Mouse (Mus musculus) hindbrain, postnatal 0 days (tissue): ENCODE data around the gene Car5a. TPM values are rescaled to one million over a fixed set of nuclear protein-coding genes. Genes with fewer than 3 reads are reported as not detected.

ENCODE experiments used
- ATAC-seq: fragments of 200-750 bp; cut with Nextera tagmentation; 2 replicates; pipeline ENCODE4 v1.8.0; 2017; ENCODE audit warnings: mild to moderate bottlenecking, moderate TSS enrichment, moderate library complexity
- DNase-seq: peaks from one replicate; pipeline ENCODE4 v3.0.0-alpha.2; 2015; ENCODE audit warnings: low spot score
- H3K27ac ChIP-seq: fragments of 300-500 bp; sonication (generic); 2 replicates; pipeline ENCODE4 v1.5.1; 2014; ENCODE audit warnings: mild to moderate bottlenecking
- H3K27me3 ChIP-seq: fragments of 300-500 bp; sonication (generic); 2 replicates; pipeline ENCODE4 v1.6.1; 2014; ENCODE audit warnings: low read length, mixed read lengths; ENCODE audit not compliant: insufficient read depth
- H3K36me3 ChIP-seq: fragments of 300-500 bp; sonication (generic); 2 replicates; pipeline ENCODE4 v1.6.1; 2014; ENCODE audit warnings: low read length, mixed read lengths; ENCODE audit not compliant: insufficient read depth
- H3K4me1 ChIP-seq: fragments of 300-500 bp; sonication (generic); 2 replicates; pipeline ENCODE4 v1.6.1; 2014; ENCODE audit warnings: antibody characterized with exemption, low read length, mixed read lengths; ENCODE audit not compliant: insufficient read depth
- H3K4me2 ChIP-seq: fragments of 300-500 bp; sonication (generic); 2 replicates; pipeline ENCODE4 v1.6.1; 2014; ENCODE audit warnings: low read depth, mild to moderate bottlenecking, low read length, moderate library complexity, mixed read lengths
- H3K4me3 ChIP-seq: fragments of 300-500 bp; sonication (generic); 2 replicates; pipeline ENCODE4 v1.5.1; 2014; ENCODE audit warnings: low read length
- H3K9ac ChIP-seq: fragments of 300-500 bp; sonication (generic); replicated peaks from 2 replicates; pipeline ENCODE4 v1.6.1; 2014; ENCODE audit warnings: mild to moderate bottlenecking, low read length, moderate library complexity, mixed read lengths
- H3K9me3 ChIP-seq: fragments of 300-500 bp; sonication (generic); 2 replicates; pipeline ENCODE4 v1.6.1; 2016; ENCODE audit warnings: low read length, mixed read lengths
- CTCF ChIP-seq: IDR thresholded peaks from 2 replicates; pipeline ENCODE4 v1.5.1; 2016; ENCODE audit warnings: antibody characterized with exemption, control low read depth, low read depth
- whole genome bisulfite sequencing: fragments of 180-500 bp; shearing (Covaris S2); extraction: QIAGEN DNeasy Blood & Tissue Kit; methylation state at CpG from one replicate; pipeline ENCODE4 v1.1.7; 2014; 5-methylcytosine and 5-hydroxymethylcytosine counted together
- polyA plus RNA-seq: library from polyadenylated mRNA; unstranded; fragments of >200 nt; fragmentation: Nextera tagmentation; extraction: Ambion mirVana; gene quantifications from 2 replicates; pipeline ENCODE4 v1.2.1, GENCODE M21; 2015
- total RNA-seq: library from RNA; depleted of rRNA; stranded (reverse); fragments of >200 nt; gene quantifications from 2 replicates; pipeline ENCODE4 v1.2.3, GENCODE M21; 2014

The Car5a gene
- total and polyA plus RNA-seq, 2 experiments from 2014 or later, result 0.23 to 0.42 TPM

DNA sequence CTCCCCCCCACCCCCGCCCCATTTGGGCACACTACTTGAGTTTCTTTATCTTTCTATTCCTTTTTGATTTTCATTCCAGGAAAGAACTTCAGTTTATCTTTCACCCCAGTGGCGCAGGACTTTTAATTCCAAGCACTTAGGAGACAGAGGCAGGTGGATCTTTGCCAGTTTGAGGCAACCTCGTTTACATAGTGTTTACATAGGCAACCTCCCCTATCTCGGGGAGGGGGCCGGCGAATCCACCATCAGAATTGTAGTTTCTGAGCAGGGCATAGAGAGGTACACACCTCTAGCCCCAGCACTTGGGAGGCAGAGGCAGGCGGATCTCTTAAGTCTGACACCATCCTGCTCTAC, 6.9 kb upstream of the Car5a start:
- WGBS, result 32% methylated on average over 7 of the region's 7 CpGs
- no peak for ATAC-seq
- H3K27ac ChIP-seq, result peak overlapping the region; percentile 99
- peaks cover 28% of the 10 kb centered on the region for H3K4me1 ChIP-seq
- H3K9ac ChIP-seq, result peak overlapping the region; percentile 99
- H3K9me3 ChIP-seq, result no peaks in the 10 kb centered on the region
- TF ChIP-seq CTCF, result no peak
- DNase-seq, result no peak
- H3K4me2 ChIP-seq, result peak overlapping the region; percentile 84
- H3K36me3 ChIP-seq, result no peaks in the 10 kb centered on the region
- H3K27me3 ChIP-seq, result no peaks in the 10 kb centered on the region
- H3K4me3 ChIP-seq, result peak overlapping the region; percentile 85

GRCm38 (mm10) chr8:121950749-121951655, 6.3 kb upstream of the Car5a start:
- H3K4me2 ChIP-seq, result peak overlapping the region; percentile 84
- no peak; the same call in 1 of the 2 replicates for TF ChIP-seq CTCF
- H3K4me1 ChIP-seq, result peaks cover 28% of the 10 kb centered on the region
- H3K36me3 ChIP-seq, result no peaks in the 10 kb centered on the region
- peak overlapping the region; percentile 85 for H3K4me3 ChIP-seq
- H3K9me3 ChIP-seq, result no peaks in the 10 kb centered on the region
- H3K27ac ChIP-seq, result peak overlapping the region; percentile 99
- ATAC-seq (peak; percentile 8; the same call in 1 of the 2 replicates), DNase-seq (peak; percentile 74)
- no peaks in the 10 kb centered on the region for H3K27me3 ChIP-seq
- WGBS, result 1% methylated on average over 54 of the region's 97 CpGs
- peak overlapping the region; percentile 99 for H3K9ac ChIP-seq

- no peaks in the 10 kb centered on the region for H3K27me3 ChIP-seq
- H3K4me2 ChIP-seq, result peak overlapping the region; percentile 84
- DNase-seq, result peak; percentile 100
- H3K4me1 ChIP-seq, result peaks cover 28% of the 10 kb centered on the region
- peak; percentile 8; the same call in 1 of the 2 replicates for TF ChIP-seq CTCF
- no peaks in the 10 kb centered on the region for H3K9me3 ChIP-seq
- peak overlapping the region; percentile 99 for H3K9ac ChIP-seq
- WGBS, result under 1% methylated on average over 53 of the region's 66 CpGs
- ATAC-seq, result peak; percentile 95
- no peaks in the 10 kb centered on the region for H3K36me3 ChIP-seq
- peak overlapping the region; percentile 99 for H3K27ac ChIP-seq
- peak overlapping the region; percentile 85 for H3K4me3 ChIP-seq
Measured at GRCm38 (mm10) chr8:121949941-121950748, 5.4 kb upstream of the Car5a start.

DNA sequence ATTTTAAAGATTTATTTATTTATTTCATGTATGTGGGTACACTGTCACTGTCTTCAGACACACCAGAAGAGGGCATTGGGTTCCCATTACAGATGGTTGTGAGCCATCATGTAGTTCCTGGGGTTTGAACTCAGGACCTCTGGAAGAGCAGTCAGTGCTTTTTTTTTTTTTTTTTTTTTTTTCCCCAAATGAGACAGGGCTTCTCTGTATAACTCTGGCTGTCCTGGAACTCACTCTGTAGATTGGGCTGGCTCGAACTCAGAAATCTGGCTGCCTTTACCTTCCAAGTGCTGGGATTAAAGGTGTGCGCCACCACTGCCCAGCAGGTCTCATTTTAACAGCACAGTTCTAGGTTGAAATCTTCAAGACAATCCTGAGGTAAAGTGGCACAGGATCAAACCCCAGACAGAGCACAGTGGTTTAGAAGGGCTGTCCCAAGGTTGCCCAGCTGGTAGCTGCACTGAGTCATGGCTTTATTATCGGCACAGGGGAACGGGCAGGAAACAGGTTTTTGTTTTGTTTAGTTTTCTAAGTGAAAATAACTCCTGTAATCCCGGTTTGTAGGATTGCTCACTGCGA, 4.6 kb upstream of the Car5a start, which contains the start of gene Banp:
TSS of gene Banp (plus strand) at position 529 of the 579 bp plus-strand sequence.
- no peaks in the 10 kb centered on the region for H3K9me3 ChIP-seq
- peak within 1 kb of the TSS; percentile 99 for H3K9ac ChIP-seq
- H3K4me3 ChIP-seq, result peak within 1 kb of the TSS; percentile 85
- DNase-seq, result no peak
- H3K4me1 ChIP-seq, result peaks cover 28% of the 10 kb centered on the region
- H3K36me3 ChIP-seq, result no peaks in the 10 kb centered on the region
- WGBS, result 61% methylated on average over 6 of the region's 6 CpGs
- H3K4me2 ChIP-seq, result peak within 1 kb of the TSS; percentile 84
- no peaks in the 10 kb centered on the region for H3K27me3 ChIP-seq
- TF ChIP-seq CTCF, result no peak
- H3K27ac ChIP-seq, result peak within 1 kb of the TSS; percentile 99
- no peak for ATAC-seq

GRCm38 (mm10) chr8:121948321-121949145, 3.8 kb upstream of the Car5a start:
- peak overlapping the region; percentile 36 for H3K4me3 ChIP-seq
- TF ChIP-seq CTCF, result no peak
- no peaks in the 10 kb centered on the region for H3K27me3 ChIP-seq
- H3K36me3 ChIP-seq, result no peaks in the 10 kb centered on the region
- peak overlapping the region; percentile 82 for H3K27ac ChIP-seq
- DNase-seq (no peak), ATAC-seq (no peak)
- WGBS, result 54% methylated on average over 19 of the region's 19 CpGs
- H3K4me2 ChIP-seq, result peak overlapping the region; percentile 59
- peak overlapping the region; percentile 31; the same call in 1 of the 2 replicates for H3K9ac ChIP-seq
- peaks cover 28% of the 10 kb centered on the region for H3K4me1 ChIP-seq
- H3K9me3 ChIP-seq, result no peaks in the 10 kb centered on the region
